18 mouse cellular contexts compared by ENCODE assay signal in the genomic region with DNA sequence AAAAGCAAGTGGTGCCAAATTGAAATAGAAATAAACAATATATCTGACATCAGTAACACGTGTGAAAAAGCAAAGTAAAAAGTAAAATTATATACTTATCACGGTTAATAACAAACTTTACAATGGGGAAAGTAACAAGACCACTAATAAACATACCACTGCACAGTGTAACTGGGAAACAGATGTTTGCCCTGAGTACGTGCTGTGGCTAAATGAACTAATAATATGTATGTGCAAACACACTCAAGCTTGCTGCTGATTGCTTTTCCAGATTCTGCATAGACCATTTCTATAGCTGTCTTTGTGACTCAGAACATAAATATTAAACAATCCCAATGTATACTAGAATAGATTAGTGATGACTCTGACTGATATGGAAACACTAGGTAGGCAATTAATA.
"Had no signal": no experiment of that assay in that cellular context is flagged by ENCODE, and none has a peak within 500 bp of the region (broad histone marks: within the 10 kb centered on the region; RNA-seq: fewer than 3 reads in every experiment).

No protein-coding gene starts in this region.

- H3K36me3 ChIP-seq: midbrain, embryonic 13.5 days; midbrain, embryonic 15.5 days; neural tube, embryonic 12.5 days had no signal

- H3K27me3 ChIP-seq: megakaryocyte, embryonic 14.5 days; midbrain, embryonic 13.5 days; midbrain, embryonic 15.5 days; neural tube, embryonic 12.5 days had no signal

- DNase-seq: liver, postnatal 0 days; lung, embryonic 14.5 days; lung, postnatal 10 days; lung, postnatal 36 days; retina, postnatal 1 day; right cerebral cortex, adult 18-20 months; right cerebral cortex, postnatal 25 days; right cerebral cortex, postnatal 4 days; spleen, adult 18-20 months; thymus, adult 18-20 months; thymus, postnatal 14 days; thymus, postnatal 36 days had no signal

- ATAC-seq: liver, postnatal 0 days; midbrain, embryonic 13.5 days; midbrain, embryonic 15.5 days had no signal

- H3K4me1 ChIP-seq: megakaryocyte, embryonic 14.5 days; midbrain, embryonic 13.5 days; midbrain, embryonic 15.5 days; neural tube, embryonic 12.5 days had no signal

- H3K4me2 ChIP-seq: lung, embryonic 14.5 days; midbrain, embryonic 11.5 days; midbrain, embryonic 13.5 days; midbrain, embryonic 15.5 days; neural tube, embryonic 12.5 days had no signal

- H3K9me3 ChIP-seq: midbrain, embryonic 13.5 days; midbrain, embryonic 15.5 days; neural tube, embryonic 12.5 days had no signal

- H3K9ac ChIP-seq: liver, postnatal 0 days; lung, embryonic 14.5 days; midbrain, embryonic 13.5 days; midbrain, embryonic 15.5 days; neural tube, embryonic 12.5 days had no signal

- H3K27ac ChIP-seq: macrophage; midbrain, embryonic 13.5 days; midbrain, embryonic 15.5 days; neural tube, embryonic 12.5 days had no signal

- H3K4me3 ChIP-seq: megakaryocyte, embryonic 14.5 days; midbrain, embryonic 13.5 days; midbrain, embryonic 15.5 days; neural tube, embryonic 12.5 days had no signal
